Mouse (Mus musculus) duodenum, adult 2 months (tissue): ENCODE measurements around the gene Zbtb43. TPM values are rescaled to one million over a fixed set of nuclear protein-coding genes. Genes with fewer than 3 reads are reported as not detected.

Source experiments
- polyA plus RNA-seq: library from polyadenylated mRNA; depleted of rRNA; stranded (reverse); fragments of >200 nt; gene quantifications from 2 replicates; pipeline ENCODE4 v1.2.3, GENCODE M21; 2012; ENCODE audit warnings: low replicate concordance; rRNA removed

Zbtb43 gene
- polyA plus RNA-seq, result 4.1 and 4.2 TPM in 2 replicates

DNA sequence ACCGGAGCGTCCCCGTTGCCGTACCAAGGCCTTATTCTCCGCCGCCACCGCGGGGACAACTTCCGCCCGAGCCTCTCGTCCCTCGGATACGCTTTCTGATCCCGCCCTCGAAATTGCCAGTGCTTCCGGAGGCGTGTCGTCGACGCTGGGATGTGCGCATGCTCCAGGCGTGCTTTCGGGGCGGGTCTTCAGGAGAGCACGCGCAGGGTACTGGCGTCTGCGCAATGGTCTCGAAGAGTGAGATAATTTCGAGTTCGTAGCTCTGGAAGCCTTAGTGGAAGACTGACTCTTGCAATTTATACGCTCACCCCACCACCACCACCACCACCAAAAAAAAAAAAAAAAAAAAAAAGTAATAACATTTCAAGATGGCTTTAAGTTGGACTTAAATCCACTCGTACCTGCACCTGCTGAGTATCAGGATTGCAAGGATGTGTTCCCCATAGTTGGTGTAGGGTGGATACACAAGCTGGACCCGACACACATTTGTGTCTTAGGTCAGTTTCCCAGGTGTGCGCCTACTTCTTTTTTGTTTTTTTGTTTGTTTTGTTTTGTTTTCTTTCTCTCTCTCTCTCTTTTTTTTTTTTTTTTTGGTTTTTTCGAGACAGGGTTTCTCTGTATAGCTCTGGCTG is at the start of gene Zbtb43:
TSS of gene Zbtb43 (minus strand) at position 94 of the 632 bp plus-strand sequence.

DNA sequence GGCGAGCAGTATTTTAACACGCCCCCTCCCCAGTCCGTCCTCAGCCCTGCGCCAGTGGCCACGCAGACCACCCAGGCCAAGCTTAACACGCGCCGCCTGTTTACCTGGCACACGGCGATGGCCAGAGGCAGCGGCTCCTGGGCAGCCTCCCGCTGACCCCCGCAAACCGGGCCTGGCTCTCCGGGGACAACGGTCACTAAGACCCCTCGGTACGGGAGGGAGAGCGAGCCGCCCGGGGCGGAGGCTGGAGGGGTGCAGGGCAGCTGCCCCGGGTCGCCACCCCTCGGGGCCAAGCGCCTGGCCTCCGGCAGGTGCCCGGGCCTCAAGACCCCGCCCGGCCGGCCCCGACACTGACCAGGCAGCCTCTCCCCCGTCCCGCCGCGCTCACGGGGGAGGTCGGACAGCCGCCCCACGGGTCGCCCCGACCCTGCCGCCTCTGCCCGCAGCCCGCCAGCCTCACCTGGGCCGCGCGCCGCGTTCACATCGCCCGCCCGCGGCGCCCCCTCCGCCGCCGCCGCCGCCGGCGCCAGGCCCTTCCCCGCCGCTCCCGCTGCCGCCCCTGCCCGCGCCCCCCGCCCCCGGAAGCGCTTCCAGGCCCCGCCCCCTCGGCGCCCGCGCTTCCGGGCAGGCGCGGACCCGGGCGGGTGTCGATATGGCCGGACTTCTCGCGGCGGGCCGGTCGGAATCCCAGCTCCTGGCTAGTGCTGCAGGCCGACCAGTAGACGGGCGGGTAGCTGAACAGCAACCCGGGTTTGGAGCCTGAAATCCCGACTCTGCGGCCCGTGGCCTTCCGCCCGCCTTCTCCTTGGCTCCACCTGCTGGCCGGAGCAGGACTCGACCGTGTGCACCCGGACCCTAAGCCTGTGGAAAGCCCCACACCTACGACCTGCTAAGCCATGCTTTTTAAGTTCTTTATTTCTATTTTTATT is 37.3 kb downstream of the Zbtb43 start, which contains the start of gene Zbtb34:
TSS of gene Zbtb34 (minus strand) at position 554 of the 929 bp plus-strand sequence.

Other genes starting within 250 kb of the Zbtb43 start
- gene Ralgps1, start 97.1 kb downstream of the Zbtb43 start, polyA plus RNA-seq, result 4.9 and 6.6 TPM in 2 replicates
- 2.0 and 2.6 TPM in 2 replicates for gene Zbtb34, start 37.2 kb downstream of the Zbtb43 start, polyA plus RNA-seq
- gene Lmx1b, start 172.0 kb upstream of the Zbtb43 start, polyA plus RNA-seq, result 0.02 and 0.25 TPM in 2 replicates